Mouse (Mus musculus): ENCODE measurements at regions not wholly inside any gene's neighbourhood (a gene's known extent, or its start where the extent isn't known, plus 50 kb on each side); places are given as distances from the start of the nearest gene placed in this dataset.

GRCm38 (mm10) chr5:146684429-146684828, 99.4 kb upstream of the Gpr12 start:
- TF ChIP-seq GATA1 (IDR thresholded peaks at IDR 0.05; ENCODE audit: low read length): no peak
- no peak for TF ChIP-seq TAL1 (IDR thresholded peaks at IDR 0.05; ENCODE audit: low read length)
- peaks cover 49% of the 10 kb centered on the region for H3K4me1 ChIP-seq (ENCODE audit: control insufficient read depth)
- H3K9me3 ChIP-seq (ENCODE audit: control insufficient read depth, low read length): no peaks in the 10 kb centered on the region
- H3K27me3 ChIP-seq (ENCODE audit: control insufficient read depth): peaks cover 5% of the 10 kb centered on the region; the same call in 1 of the 2 replicates
- H3K36me3 ChIP-seq (ENCODE audit: control insufficient read depth): no peaks in the 10 kb centered on the region
- H3K4me3 ChIP-seq (replicated peaks): no peak overlapping the region

GRCm38 (mm10) chr5:146683554-146683953, 98.5 kb upstream of the Gpr12 start:
- H3K4me3 ChIP-seq (replicated peaks): no peak overlapping the region
- no peak for TF ChIP-seq GATA1 (IDR thresholded peaks at IDR 0.05; ENCODE audit: low read length)
- TF ChIP-seq TAL1 (IDR thresholded peaks at IDR 0.05; ENCODE audit: low read length): no peak
- H3K36me3 ChIP-seq (ENCODE audit: control insufficient read depth): no peaks in the 10 kb centered on the region
- peaks cover 5% of the 10 kb centered on the region; the same call in 1 of the 2 replicates for H3K27me3 ChIP-seq (ENCODE audit: control insufficient read depth)
- H3K9me3 ChIP-seq (ENCODE audit: control insufficient read depth, low read length): no peaks in the 10 kb centered on the region
- H3K4me1 ChIP-seq (ENCODE audit: control insufficient read depth): peaks cover 57% of the 10 kb centered on the region

GRCm38 (mm10) chr5:146682893-146683292, 97.9 kb upstream of the Gpr12 start:
- no peaks in the 10 kb centered on the region for H3K9me3 ChIP-seq (ENCODE audit: control insufficient read depth, low read length)
- H3K4me3 ChIP-seq (replicated peaks): no peak overlapping the region
- no peaks in the 10 kb centered on the region for H3K36me3 ChIP-seq (ENCODE audit: control insufficient read depth)
- peaks cover 5% of the 10 kb centered on the region; the same call in 1 of the 2 replicates for H3K27me3 ChIP-seq (ENCODE audit: control insufficient read depth)
- TF ChIP-seq TAL1 (IDR thresholded peaks at IDR 0.05; ENCODE audit: low read length) (no peak), GATA1 (IDR thresholded peaks at IDR 0.05; ENCODE audit: low read length) (no peak)
- H3K4me1 ChIP-seq (ENCODE audit: control insufficient read depth): peaks cover 60% of the 10 kb centered on the region

- Histone ChIP-seq H3K27me3 (ENCODE audit: control insufficient read depth) (peaks cover 5% of the 10 kb centered on the region; the same call in 1 of the 2 replicates), H3K4me1 (ENCODE audit: control insufficient read depth) (peaks cover 60% of the 10 kb centered on the region), H3K9me3 (ENCODE audit: control insufficient read depth, low read length) (no peaks in the 10 kb centered on the region), H3K4me3 (replicated peaks) (no peak overlapping the region), H3K36me3 (ENCODE audit: control insufficient read depth) (no peaks in the 10 kb centered on the region)
- TF ChIP-seq GATA1 (IDR thresholded peaks at IDR 0.05; ENCODE audit: low read length): no peak
- no peak for TF ChIP-seq TAL1 (IDR thresholded peaks at IDR 0.05; ENCODE audit: low read length)
Observed at GRCm38 (mm10) chr5:146681512-146681911, 96.5 kb upstream of the Gpr12 start.

GRCm38 (mm10) chr5:146679198-146679681, 94.2 kb upstream of the Gpr12 start:
- no peaks in the 10 kb centered on the region for H3K36me3 ChIP-seq (ENCODE audit: control insufficient read depth)
- no peak overlapping the region for H3K4me3 ChIP-seq (replicated peaks)
- no peak for TF ChIP-seq GATA1 (IDR thresholded peaks at IDR 0.05; ENCODE audit: low read length)
- TF ChIP-seq TAL1 (IDR thresholded peaks at IDR 0.05; ENCODE audit: low read length): no peak
- H3K9me3 ChIP-seq (ENCODE audit: control insufficient read depth, low read length): no peaks in the 10 kb centered on the region
- H3K4me1 ChIP-seq (ENCODE audit: control insufficient read depth): peaks cover 68% of the 10 kb centered on the region
- H3K27me3 ChIP-seq (ENCODE audit: control insufficient read depth): peaks cover 10% of the 10 kb centered on the region

- no peaks in the 10 kb centered on the region for H3K36me3 ChIP-seq (ENCODE audit: control insufficient read depth)
- H3K9me3 ChIP-seq (ENCODE audit: control insufficient read depth, low read length): no peaks in the 10 kb centered on the region
- H3K27me3 ChIP-seq (ENCODE audit: control insufficient read depth): peaks cover 13% of the 10 kb centered on the region
- peaks cover 68% of the 10 kb centered on the region for H3K4me1 ChIP-seq (ENCODE audit: control insufficient read depth)
- H3K4me3 ChIP-seq (replicated peaks): no peak overlapping the region
- TF ChIP-seq GATA1 (IDR thresholded peaks at IDR 0.05; ENCODE audit: low read length) (no peak), TAL1 (IDR thresholded peaks at IDR 0.05; ENCODE audit: low read length) (no peak)
Observed at GRCm38 (mm10) chr5:146678775-146679170, 93.7 kb upstream of the Gpr12 start.

GRCm38 (mm10) chr5:146678049-146678774, 93.2 kb upstream of the Gpr12 start:
- H3K4me3 ChIP-seq (replicated peaks): no peak overlapping the region
- H3K27me3 ChIP-seq (ENCODE audit: control insufficient read depth): peaks cover 9% of the 10 kb centered on the region
- H3K9me3 ChIP-seq (ENCODE audit: control insufficient read depth, low read length): no peaks in the 10 kb centered on the region
- no peak for TF ChIP-seq GATA1 (IDR thresholded peaks at IDR 0.05; ENCODE audit: low read length)
- TF ChIP-seq TAL1 (IDR thresholded peaks at IDR 0.05; ENCODE audit: low read length): no peak
- peaks cover 65% of the 10 kb centered on the region for H3K4me1 ChIP-seq (ENCODE audit: control insufficient read depth)
- no peaks in the 10 kb centered on the region for H3K36me3 ChIP-seq (ENCODE audit: control insufficient read depth)

GRCm38 (mm10) chr5:146677151-146677515, 92.1 kb upstream of the Gpr12 start:
- Histone ChIP-seq H3K36me3 (ENCODE audit: control insufficient read depth) (no peaks in the 10 kb centered on the region), H3K4me3 (replicated peaks) (no peak overlapping the region), H3K27me3 (ENCODE audit: control insufficient read depth) (peaks cover 9% of the 10 kb centered on the region), H3K9me3 (ENCODE audit: control insufficient read depth, low read length) (no peaks in the 10 kb centered on the region), H3K4me1 (ENCODE audit: control insufficient read depth) (peaks cover 62% of the 10 kb centered on the region)
- no peak for TF ChIP-seq TAL1 (IDR thresholded peaks at IDR 0.05; ENCODE audit: low read length)
- TF ChIP-seq GATA1 (IDR thresholded peaks at IDR 0.05; ENCODE audit: low read length): no peak

- TF ChIP-seq GATA1 (IDR thresholded peaks at IDR 0.05; ENCODE audit: low read length) (no peak), TAL1 (IDR thresholded peaks at IDR 0.05; ENCODE audit: low read length) (no peak)
- Histone ChIP-seq H3K36me3 (ENCODE audit: control insufficient read depth) (no peaks in the 10 kb centered on the region), H3K27me3 (ENCODE audit: control insufficient read depth) (peaks cover 9% of the 10 kb centered on the region), H3K4me1 (ENCODE audit: control insufficient read depth) (peaks cover 56% of the 10 kb centered on the region), H3K9me3 (ENCODE audit: control insufficient read depth, low read length) (no peaks in the 10 kb centered on the region), H3K4me3 (replicated peaks) (no peak overlapping the region)
Observed at GRCm38 (mm10) chr5:146676470-146677150, 91.6 kb upstream of the Gpr12 start.

All from erythroblast, embryonic 14.5 days (primary cell).